Mouse (Mus musculus) hindbrain, embryonic 13.5 days (tissue): ENCODE results near the gene Arsj. TPM values are rescaled to one million over a fixed set of nuclear protein-coding genes. Genes with fewer than 3 reads are reported as not detected.
A peak's percentile ranks its signal among the peaks of the same experiment; 100 is the strongest.

Source experiments
- ATAC-seq: fragments of 200-750 bp; cut with Nextera tagmentation; 2 replicates; pipeline ENCODE4 v1.8.0; 2017; ENCODE audit warnings: moderate TSS enrichment; ENCODE audit not compliant: low FRiP score
- H3K27ac ChIP-seq: fragments of 300-500 bp; sonication (generic); 2 replicates; pipeline ENCODE4 v1.5.1; 2015; ENCODE audit warnings: inconsistent platforms, mild to moderate bottlenecking, moderate library complexity
- H3K27me3 ChIP-seq: fragments of 300-500 bp; sonication (generic); 2 replicates; pipeline ENCODE4 v1.6.1; 2015; ENCODE audit warnings: mild to moderate bottlenecking, inconsistent platforms
- H3K36me3 ChIP-seq: fragments of 300-500 bp; sonication (generic); 2 replicates; pipeline ENCODE4 v1.6.1; 2015; ENCODE audit warnings: mild to moderate bottlenecking, inconsistent platforms
- H3K4me1 ChIP-seq: fragments of 300-500 bp; sonication (generic); replicated peaks from 2 replicates; pipeline ENCODE4 v1.6.1; 2015; ENCODE audit warnings: inconsistent platforms
- H3K4me2 ChIP-seq: fragments of 300-500 bp; sonication (generic); 2 replicates; pipeline ENCODE4 v1.6.1; 2015; ENCODE audit warnings: inconsistent platforms, mild to moderate bottlenecking, moderate library complexity
- H3K4me3 ChIP-seq: fragments of 300-500 bp; sonication (generic); 2 replicates; pipeline ENCODE4 v1.5.1; 2015; ENCODE audit warnings: mild to moderate bottlenecking, inconsistent platforms
- H3K9ac ChIP-seq: fragments of 300-500 bp; sonication (generic); 2 replicates; pipeline ENCODE4 v1.6.1; 2015; ENCODE audit warnings: mild to moderate bottlenecking, inconsistent platforms
- H3K9me3 ChIP-seq: fragments of 300-500 bp; sonication (generic); 2 replicates; pipeline ENCODE4 v1.6.1; 2016; ENCODE audit warnings: inconsistent platforms
- WGBS: fragments of 180-500 bp; shearing (Covaris S2); methylation state at CpG from one replicate; pipeline ENCODE4 v1.1.7; 2015; 5-methylcytosine and 5-hydroxymethylcytosine counted together
- polyA plus RNA-seq: library from polyadenylated mRNA; unstranded; fragments of >200 nt; fragmentation: Nextera tagmentation; extraction: Ambion mirVana; gene quantifications from 2 replicates; pipeline ENCODE4 v1.2.1, GENCODE M21; 2015

Arsj gene
- polyA plus RNA-seq, 1 experiment from 2014 or later, result 0.22 TPM

GRCm38 (mm10) chr3:126372815-126373545 is 9.5 kb downstream of the Arsj start:
- Histone ChIP-seq H3K4me2 (no peak overlapping the region), H3K36me3 (no peaks in the 10 kb centered on the region), H3K9me3 (no peaks in the 10 kb centered on the region), H3K4me1 (no peaks in the 10 kb centered on the region), H3K27me3 (no peaks in the 10 kb centered on the region), H3K4me3 (no peak overlapping the region), H3K9ac (no peak overlapping the region), H3K27ac (no peak overlapping the region)
- no peak for ATAC-seq
- 77% methylated on average over 9 of the region's 9 CpGs for WGBS

- ATAC-seq, result no peak
- H3K4me3 ChIP-seq, result no peak overlapping the region
- no peaks in the 10 kb centered on the region for H3K36me3 ChIP-seq
- no peak overlapping the region for H3K27ac ChIP-seq
- no peak overlapping the region for H3K9ac ChIP-seq
- no peaks in the 10 kb centered on the region for H3K9me3 ChIP-seq
- 95% methylated on average over 1 of the region's 1 CpGs for WGBS
- H3K4me2 ChIP-seq, result no peak overlapping the region
- H3K27me3 ChIP-seq, result no peaks in the 10 kb centered on the region
- H3K4me1 ChIP-seq, result no peaks in the 10 kb centered on the region
These were observed 10.2 kb downstream of the Arsj start for GRCm38 (mm10) chr3:126373721-126374120.

GRCm38 (mm10) chr3:126379252-126379651 is 15.8 kb downstream of the Arsj start:
- Histone ChIP-seq H3K9me3 (no peaks in the 10 kb centered on the region), H3K36me3 (no peaks in the 10 kb centered on the region), H3K9ac (no peak overlapping the region), H3K4me2 (no peak overlapping the region), H3K27ac (no peak overlapping the region), H3K4me1 (no peaks in the 10 kb centered on the region), H3K27me3 (no peaks in the 10 kb centered on the region), H3K4me3 (no peak overlapping the region)
- WGBS, result 78% methylated on average over 6 of the region's 6 CpGs
- no peak for ATAC-seq

GRCm38 (mm10) chr3:126379702-126380101 is 16.2 kb downstream of the Arsj start:
- Histone ChIP-seq H3K9ac (no peak overlapping the region), H3K36me3 (no peaks in the 10 kb centered on the region), H3K9me3 (no peaks in the 10 kb centered on the region), H3K4me2 (no peak overlapping the region), H3K4me3 (no peak overlapping the region), H3K27me3 (no peaks in the 10 kb centered on the region), H3K4me1 (no peaks in the 10 kb centered on the region), H3K27ac (no peak overlapping the region)
- no peak for ATAC-seq
- WGBS, result 77% methylated on average over 2 of the region's 2 CpGs

- Histone ChIP-seq H3K4me1 (no peaks in the 10 kb centered on the region), H3K27me3 (no peaks in the 10 kb centered on the region), H3K27ac (no peak overlapping the region), H3K4me3 (no peak overlapping the region), H3K36me3 (no peaks in the 10 kb centered on the region), H3K9ac (no peak overlapping the region), H3K9me3 (no peaks in the 10 kb centered on the region), H3K4me2 (no peak overlapping the region)
- no peak for ATAC-seq
- 80% methylated on average over 6 of the region's 6 CpGs for WGBS
These were observed 19.8 kb downstream of the Arsj start for GRCm38 (mm10) chr3:126383276-126383675.

- no peak overlapping the region for H3K27ac ChIP-seq
- H3K27me3 ChIP-seq, result no peaks in the 10 kb centered on the region
- no peaks in the 10 kb centered on the region for H3K4me1 ChIP-seq
- H3K9ac ChIP-seq, result no peak overlapping the region
- no peak for ATAC-seq
- H3K9me3 ChIP-seq, result no peaks in the 10 kb centered on the region
- H3K36me3 ChIP-seq, result no peaks in the 10 kb centered on the region
- H3K4me3 ChIP-seq, result no peak overlapping the region
- 85% methylated on average over 14 of the region's 14 CpGs for WGBS
- no peak overlapping the region for H3K4me2 ChIP-seq
These were observed 21.4 kb downstream of the Arsj start for GRCm38 (mm10) chr3:126384657-126385438.

- no peaks in the 10 kb centered on the region for H3K4me1 ChIP-seq
- no peak overlapping the region for H3K27ac ChIP-seq
- H3K36me3 ChIP-seq, result no peaks in the 10 kb centered on the region
- ATAC-seq, result no peak
- no peak overlapping the region for H3K9ac ChIP-seq
- 0 out of 2 replicates have a peak, but pooled peaks cover 3% of the 10 kb centered on the region for H3K9me3 ChIP-seq
- H3K4me2 ChIP-seq, result no peak overlapping the region
- WGBS, result 77% methylated on average over 2 of the region's 2 CpGs
- no peaks in the 10 kb centered on the region for H3K27me3 ChIP-seq
- no peak overlapping the region for H3K4me3 ChIP-seq
These were observed 34.0 kb downstream of the Arsj start for GRCm38 (mm10) chr3:126397451-126397850.

GRCm38 (mm10) chr3:126397985-126398630 is 34.6 kb downstream of the Arsj start:
- no peak overlapping the region for H3K4me3 ChIP-seq
- ATAC-seq, result no peak
- no peak overlapping the region for H3K9ac ChIP-seq
- 78% methylated on average over 7 of the region's 7 CpGs for WGBS
- no peak overlapping the region for H3K27ac ChIP-seq
- H3K4me2 ChIP-seq, result no peak overlapping the region
- H3K36me3 ChIP-seq, result no peaks in the 10 kb centered on the region
- 0 out of 2 replicates have a peak, but pooled peaks cover 3% of the 10 kb centered on the region for H3K9me3 ChIP-seq
- no peaks in the 10 kb centered on the region for H3K4me1 ChIP-seq
- no peaks in the 10 kb centered on the region for H3K27me3 ChIP-seq

- ATAC-seq, result no peak
- Histone ChIP-seq H3K4me3 (no peak overlapping the region), H3K4me1 (no peaks in the 10 kb centered on the region), H3K36me3 (no peaks in the 10 kb centered on the region), H3K4me2 (no peak overlapping the region), H3K27ac (no peak overlapping the region), H3K9ac (no peak overlapping the region), H3K9me3 (no peaks in the 10 kb centered on the region), H3K27me3 (no peaks in the 10 kb centered on the region)
- 82% methylated on average over 4 of the region's 4 CpGs for WGBS
These were observed 37.2 kb downstream of the Arsj start for GRCm38 (mm10) chr3:126400726-126401125.

- no peaks in the 10 kb centered on the region for H3K36me3 ChIP-seq
- ATAC-seq, result peak; percentile 36; the same call in 1 of the 2 replicates
- H3K9ac ChIP-seq, result no peak overlapping the region
- H3K27ac ChIP-seq, result no peak overlapping the region
- 25% methylated on average over 3 of the region's 3 CpGs for WGBS
- H3K4me3 ChIP-seq, result no peak overlapping the region
- no peaks in the 10 kb centered on the region for H3K27me3 ChIP-seq
- H3K4me1 ChIP-seq, result no peaks in the 10 kb centered on the region
- no peaks in the 10 kb centered on the region for H3K9me3 ChIP-seq
- H3K4me2 ChIP-seq, result no peak overlapping the region
These were observed 39.4 kb downstream of the Arsj start for GRCm38 (mm10) chr3:126402836-126403235.

GRCm38 (mm10) chr3:126404199-126404598 is 40.7 kb downstream of the Arsj start:
- Histone ChIP-seq H3K9me3 (no peaks in the 10 kb centered on the region), H3K9ac (no peak overlapping the region), H3K36me3 (no peaks in the 10 kb centered on the region), H3K4me1 (no peaks in the 10 kb centered on the region), H3K27ac (no peak overlapping the region), H3K4me2 (no peak overlapping the region), H3K4me3 (no peak overlapping the region), H3K27me3 (no peaks in the 10 kb centered on the region)
- ATAC-seq, result no peak
- WGBS, result 95% methylated on average over 2 of the region's 2 CpGs

- WGBS, result 85% methylated on average over 3 of the region's 3 CpGs
- H3K27me3 ChIP-seq, result no peaks in the 10 kb centered on the region
- H3K36me3 ChIP-seq, result no peaks in the 10 kb centered on the region
- H3K4me1 ChIP-seq, result no peaks in the 10 kb centered on the region
- no peaks in the 10 kb centered on the region for H3K9me3 ChIP-seq
- ATAC-seq, result no peak
- H3K27ac ChIP-seq, result no peak overlapping the region
- no peak overlapping the region for H3K9ac ChIP-seq
- H3K4me3 ChIP-seq, result no peak overlapping the region
- no peak overlapping the region for H3K4me2 ChIP-seq
These were observed 67.1 kb downstream of the Arsj start for GRCm38 (mm10) chr3:126430524-126431064.
